Mouse (Mus musculus): ENCODE data around the gene Cdk15. TPM values are rescaled to one million over a fixed set of nuclear protein-coding genes. Genes with fewer than 3 reads are reported as not detected.

Cdk15 gene
- polyA plus RNA-seq, 1 experiment from 2014 or later = 0.32 TPM

GRCm38 (mm10) chr1:59287733-59288132 lies 31.0 kb downstream of the Cdk15 start:
- H3K27me3 ChIP-seq (replicated peaks; ENCODE audit: control insufficient read depth, insufficient read depth, low read length) = no peaks in the 10 kb centered on the region
- ATAC-seq (replicated peaks; ENCODE audit: low FRiP score, low TSS enrichment, low read depth) (no peak), DNase-seq (ENCODE audit: low spot score) (no peak)
- no peaks in the 10 kb centered on the region for H3K36me3 ChIP-seq (ENCODE audit: control insufficient read depth, insufficient read depth, low read length)
- no peak overlapping the region for H3K4me2 ChIP-seq (ENCODE audit: low read length)
- no peak overlapping the region for H3K27ac ChIP-seq (ENCODE audit: low read depth)
- WGBS = 68% methylated on average over 8 of the region's 8 CpGs
- no peak overlapping the region for H3K9ac ChIP-seq (ENCODE audit: low read length)
- H3K4me1 ChIP-seq (replicated peaks; ENCODE audit: control insufficient read depth, insufficient read depth, low read length) = no peaks in the 10 kb centered on the region
- no peaks in the 10 kb centered on the region for H3K9me3 ChIP-seq (ENCODE audit: control insufficient read depth, low read length)
- no peak overlapping the region for H3K4me3 ChIP-seq (ENCODE audit: low read depth, low read length)

GRCm38 (mm10) chr1:59291652-59292051 lies 34.9 kb downstream of the Cdk15 start:
- Histone ChIP-seq H3K9ac (ENCODE audit: low read length) (no peak overlapping the region), H3K4me3 (ENCODE audit: low read depth, low read length) (no peak overlapping the region), H3K4me1 (replicated peaks; ENCODE audit: control insufficient read depth, insufficient read depth, low read length) (no peaks in the 10 kb centered on the region), H3K4me2 (ENCODE audit: low read length) (no peak overlapping the region), H3K36me3 (ENCODE audit: control insufficient read depth, insufficient read depth, low read length) (no peaks in the 10 kb centered on the region), H3K27ac (ENCODE audit: low read depth) (no peak overlapping the region), H3K27me3 (replicated peaks; ENCODE audit: control insufficient read depth, insufficient read depth, low read length) (no peaks in the 10 kb centered on the region), H3K9me3 (ENCODE audit: control insufficient read depth, low read length) (no peaks in the 10 kb centered on the region)
- ATAC-seq (replicated peaks; ENCODE audit: low FRiP score, low TSS enrichment, low read depth) (no peak), DNase-seq (ENCODE audit: low spot score) (no peak)
- WGBS = 43% methylated on average over 2 of the region's 2 CpGs

GRCm38 (mm10) chr1:59295769-59296168 lies 39.1 kb downstream of the Cdk15 start:
- ATAC-seq (replicated peaks; ENCODE audit: low FRiP score, low TSS enrichment, low read depth) = no peak
- no peak overlapping the region for H3K9ac ChIP-seq (ENCODE audit: low read length)
- 59% methylated on average over 1 of the region's 1 CpGs for WGBS
- no peaks in the 10 kb centered on the region for H3K9me3 ChIP-seq (ENCODE audit: control insufficient read depth, low read length)
- H3K36me3 ChIP-seq (ENCODE audit: control insufficient read depth, insufficient read depth, low read length) = no peaks in the 10 kb centered on the region
- no peak overlapping the region for H3K4me2 ChIP-seq (ENCODE audit: low read length)
- DNase-seq (ENCODE audit: low spot score) = no peak
- H3K4me1 ChIP-seq (replicated peaks; ENCODE audit: control insufficient read depth, insufficient read depth, low read length) = no peaks in the 10 kb centered on the region
- H3K4me3 ChIP-seq (ENCODE audit: low read depth, low read length) = no peak overlapping the region
- H3K27me3 ChIP-seq (replicated peaks; ENCODE audit: control insufficient read depth, insufficient read depth, low read length) = no peaks in the 10 kb centered on the region
- H3K27ac ChIP-seq (ENCODE audit: low read depth) = no peak overlapping the region

- ATAC-seq (replicated peaks; ENCODE audit: low FRiP score, low TSS enrichment, low read depth) = no peak
- H3K4me2 ChIP-seq (ENCODE audit: low read length) = no peak overlapping the region
- no peaks in the 10 kb centered on the region for H3K9me3 ChIP-seq (ENCODE audit: control insufficient read depth, low read length)
- no peaks in the 10 kb centered on the region for H3K27me3 ChIP-seq (replicated peaks; ENCODE audit: control insufficient read depth, insufficient read depth, low read length)
- no peaks in the 10 kb centered on the region for H3K36me3 ChIP-seq (ENCODE audit: control insufficient read depth, insufficient read depth, low read length)
- H3K27ac ChIP-seq (ENCODE audit: low read depth) = no peak overlapping the region
- no peak for DNase-seq (ENCODE audit: low spot score)
- H3K4me3 ChIP-seq (ENCODE audit: low read depth, low read length) = no peak overlapping the region
- 85% methylated on average over 3 of the region's 3 CpGs for WGBS
- no peaks in the 10 kb centered on the region for H3K4me1 ChIP-seq (replicated peaks; ENCODE audit: control insufficient read depth, insufficient read depth, low read length)
- H3K9ac ChIP-seq (ENCODE audit: low read length) = no peak overlapping the region
Measured at GRCm38 (mm10) chr1:59297167-59297566, 40.5 kb downstream of the Cdk15 start.

- H3K27ac ChIP-seq (ENCODE audit: low read depth) = no peak overlapping the region
- H3K9me3 ChIP-seq (ENCODE audit: control insufficient read depth, low read length) = no peaks in the 10 kb centered on the region
- 39% methylated on average over 9 of the region's 9 CpGs for WGBS
- H3K9ac ChIP-seq (ENCODE audit: low read length) = no peak overlapping the region
- ATAC-seq (replicated peaks; ENCODE audit: low FRiP score, low TSS enrichment, low read depth) (no peak), DNase-seq (ENCODE audit: low spot score) (no peak)
- no peaks in the 10 kb centered on the region for H3K4me1 ChIP-seq (replicated peaks; ENCODE audit: control insufficient read depth, insufficient read depth, low read length)
- H3K27me3 ChIP-seq (replicated peaks; ENCODE audit: control insufficient read depth, insufficient read depth, low read length) = no peaks in the 10 kb centered on the region
- no peak overlapping the region for H3K4me2 ChIP-seq (ENCODE audit: low read length)
- H3K36me3 ChIP-seq (ENCODE audit: control insufficient read depth, insufficient read depth, low read length) = no peaks in the 10 kb centered on the region
- H3K4me3 ChIP-seq (ENCODE audit: low read depth, low read length) = no peak overlapping the region
Measured at GRCm38 (mm10) chr1:59298491-59299090, 41.9 kb downstream of the Cdk15 start.

- no peak overlapping the region for H3K4me3 ChIP-seq (ENCODE audit: low read depth, low read length)
- 80% methylated on average over 5 of the region's 5 CpGs for WGBS
- DNase-seq (ENCODE audit: low spot score) (no peak), ATAC-seq (replicated peaks; ENCODE audit: low FRiP score, low TSS enrichment, low read depth) (no peak)
- no peak overlapping the region for H3K27ac ChIP-seq (ENCODE audit: low read depth)
- H3K27me3 ChIP-seq (replicated peaks; ENCODE audit: control insufficient read depth, insufficient read depth, low read length) = no peaks in the 10 kb centered on the region
- no peak overlapping the region for H3K9ac ChIP-seq (ENCODE audit: low read length)
- no peak overlapping the region for H3K4me2 ChIP-seq (ENCODE audit: low read length)
- H3K36me3 ChIP-seq (ENCODE audit: control insufficient read depth, insufficient read depth, low read length) = no peaks in the 10 kb centered on the region
- H3K9me3 ChIP-seq (ENCODE audit: control insufficient read depth, low read length) = no peaks in the 10 kb centered on the region
- peaks cover 13% of the 10 kb centered on the region; the same call in 1 of the 2 replicates for H3K4me1 ChIP-seq (replicated peaks; ENCODE audit: control insufficient read depth, insufficient read depth, low read length)
Measured at GRCm38 (mm10) chr1:59307310-59307709, 50.6 kb downstream of the Cdk15 start.

- Histone ChIP-seq H3K9ac (ENCODE audit: low read length) (no peak overlapping the region), H3K9me3 (ENCODE audit: control insufficient read depth, low read length) (no peaks in the 10 kb centered on the region), H3K4me1 (replicated peaks; ENCODE audit: control insufficient read depth, insufficient read depth, low read length) (peaks cover 20% of the 10 kb centered on the region), H3K4me3 (ENCODE audit: low read depth, low read length) (no peak overlapping the region), H3K4me2 (ENCODE audit: low read length) (no peak overlapping the region), H3K27ac (ENCODE audit: low read depth) (no peak overlapping the region), H3K36me3 (ENCODE audit: control insufficient read depth, insufficient read depth, low read length) (no peaks in the 10 kb centered on the region), H3K27me3 (replicated peaks; ENCODE audit: control insufficient read depth, insufficient read depth, low read length) (no peaks in the 10 kb centered on the region)
- WGBS = 72% methylated on average over 5 of the region's 5 CpGs
- ATAC-seq (replicated peaks; ENCODE audit: low FRiP score, low TSS enrichment, low read depth) (no peak), DNase-seq (ENCODE audit: low spot score) (no peak)
Measured at GRCm38 (mm10) chr1:59311292-59311885, 54.7 kb downstream of the Cdk15 start.

GRCm38 (mm10) chr1:59312187-59313153 lies 55.8 kb downstream of the Cdk15 start:
- DNase-seq (ENCODE audit: low spot score) = no peak
- H3K4me1 ChIP-seq (replicated peaks; ENCODE audit: control insufficient read depth, insufficient read depth, low read length) = peaks cover 20% of the 10 kb centered on the region
- H3K4me3 ChIP-seq (ENCODE audit: low read depth, low read length) = no peak overlapping the region
- H3K36me3 ChIP-seq (ENCODE audit: control insufficient read depth, insufficient read depth, low read length) = no peaks in the 10 kb centered on the region
- H3K9ac ChIP-seq (ENCODE audit: low read length) = no peak overlapping the region
- 68% methylated on average over 10 of the region's 10 CpGs for WGBS
- H3K27me3 ChIP-seq (replicated peaks; ENCODE audit: control insufficient read depth, insufficient read depth, low read length) = no peaks in the 10 kb centered on the region
- ATAC-seq (replicated peaks; ENCODE audit: low FRiP score, low TSS enrichment, low read depth) = no peak
- H3K9me3 ChIP-seq (ENCODE audit: control insufficient read depth, low read length) = no peaks in the 10 kb centered on the region
- H3K4me2 ChIP-seq (ENCODE audit: low read length) = no peak overlapping the region
- no peak overlapping the region for H3K27ac ChIP-seq (ENCODE audit: low read depth)

Data from intestine, embryonic 14.5 days (tissue).